Mouse (Mus musculus): ENCODE results near the gene 3100002H09Rik. TPM values are rescaled to one million over a fixed set of nuclear protein-coding genes. Genes with fewer than 3 reads are reported as not detected.

Gene 3100002H09Rik
- total RNA-seq, 2 experiments from 2014 or later = not detected

DNA sequence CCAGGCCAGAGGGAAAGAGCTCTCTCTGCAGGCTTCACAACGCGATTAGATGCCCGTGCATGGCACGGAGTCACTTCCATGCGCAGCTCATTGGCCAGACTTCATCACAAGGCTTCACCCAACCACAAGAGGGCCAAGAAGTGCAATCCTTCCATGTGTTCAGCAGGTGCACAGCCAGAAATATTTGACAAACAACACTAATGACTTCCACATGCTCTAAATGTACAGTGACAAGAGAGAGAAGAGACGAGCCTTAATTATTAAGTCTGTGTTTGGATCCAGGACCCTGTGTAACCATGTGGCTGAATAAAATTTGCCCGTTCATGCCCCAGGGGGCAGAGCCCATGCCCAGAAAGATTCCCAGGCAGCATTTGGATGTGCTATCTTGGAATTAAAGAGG, 47.9 kb downstream of the 3100002H09Rik start:
- intact Hi-C loops (cut with DNase I) = no loop called here
- no peak for DNase-seq

Other genes starting within 250 kb of the 3100002H09Rik start
- gene Pou3f1, start 46.0 kb upstream of the 3100002H09Rik start, total RNA-seq (2021) = under 1 TPM in 1 of 2 experiments, not detected in 1; 0.07 TPM
- gene Utp11, start 82.8 kb upstream of the 3100002H09Rik start, total RNA-seq (2021) = 10 to 100 TPM; 11.6 to 12.0 TPM
- gene Fhl3, start 89.9 kb upstream of the 3100002H09Rik start, total RNA-seq (2021) = 10 to 100 TPM; 13.0 to 13.9 TPM
- 10 to 100 TPM; 19.2 to 21.5 TPM for gene Sf3a3, start 104.0 kb upstream of the 3100002H09Rik start, total RNA-seq (2021)
- gene Inpp5b, start 131.0 kb upstream of the 3100002H09Rik start, total RNA-seq (2021) = 10 to 100 TPM; 12.5 to 13.6 TPM
- 10 to 100 TPM; 12.8 to 15.7 TPM for gene Mtf1, start 191.3 kb upstream of the 3100002H09Rik start, total RNA-seq (2021)
- gene Yrdc, start 239.9 kb upstream of the 3100002H09Rik start, total RNA-seq (2021) = 10 to 100 TPM; 17.5 to 17.9 TPM
- 10 to 100 TPM; 23.9 to 24.8 TPM for gene 1110065P20Rik, start 240.4 kb upstream of the 3100002H09Rik start, total RNA-seq (2021)